Mouse (Mus musculus) thymus, adult 18-20 months (tissue): ENCODE data around the gene Rps15.

Source experiments
- DNase-seq, 2 experiments: peaks; one replicate each; pipeline ENCODE4 v3.0.0; 2022; ENCODE audit warnings: mixed read lengths in 2 of 2

Rps15 gene

GRCm38 (mm10) chr10:80317011-80317410 is 24.8 kb downstream of the Rps15 start:
- no peak for DNase-seq

DNA sequence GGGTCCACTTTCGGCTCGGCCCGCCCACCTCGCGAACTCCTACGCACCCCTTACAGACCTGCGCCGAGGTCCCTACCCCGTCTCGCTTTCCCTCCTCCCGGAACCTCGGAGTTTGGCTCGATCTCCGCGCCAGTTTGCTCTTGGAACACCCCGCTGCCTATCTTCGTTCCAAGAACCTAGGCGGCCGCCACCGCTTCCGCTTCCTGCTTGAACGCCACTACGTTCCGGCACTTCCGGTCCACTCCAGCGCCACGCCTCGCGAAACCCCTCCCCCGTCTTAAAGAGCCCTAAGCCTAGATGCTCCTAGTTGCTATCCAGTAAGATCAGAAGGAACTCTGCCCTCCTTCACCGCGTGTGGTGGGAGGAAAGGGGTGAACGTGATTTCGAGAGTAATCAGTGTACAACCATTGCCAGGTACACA is 28.1 kb downstream of the Rps15 start, which contains the start of gene 2310011J03Rik:
Gene 2310011J03Rik (minus strand): TSS at position 198 of the 421 bp plus-strand sequence.
- DNase-seq: peak; percentile 85 to 86

- no peak for DNase-seq
Observed at GRCm38 (mm10) chr10:80321014-80321669, 28.9 kb downstream of the Rps15 start.

- DNase-seq: no peak
Observed at GRCm38 (mm10) chr10:80321670-80322581, 29.7 kb downstream of the Rps15 start.

- no peak for DNase-seq
Observed at GRCm38 (mm10) chr10:80322811-80323211, 30.6 kb downstream of the Rps15 start.

DNA sequence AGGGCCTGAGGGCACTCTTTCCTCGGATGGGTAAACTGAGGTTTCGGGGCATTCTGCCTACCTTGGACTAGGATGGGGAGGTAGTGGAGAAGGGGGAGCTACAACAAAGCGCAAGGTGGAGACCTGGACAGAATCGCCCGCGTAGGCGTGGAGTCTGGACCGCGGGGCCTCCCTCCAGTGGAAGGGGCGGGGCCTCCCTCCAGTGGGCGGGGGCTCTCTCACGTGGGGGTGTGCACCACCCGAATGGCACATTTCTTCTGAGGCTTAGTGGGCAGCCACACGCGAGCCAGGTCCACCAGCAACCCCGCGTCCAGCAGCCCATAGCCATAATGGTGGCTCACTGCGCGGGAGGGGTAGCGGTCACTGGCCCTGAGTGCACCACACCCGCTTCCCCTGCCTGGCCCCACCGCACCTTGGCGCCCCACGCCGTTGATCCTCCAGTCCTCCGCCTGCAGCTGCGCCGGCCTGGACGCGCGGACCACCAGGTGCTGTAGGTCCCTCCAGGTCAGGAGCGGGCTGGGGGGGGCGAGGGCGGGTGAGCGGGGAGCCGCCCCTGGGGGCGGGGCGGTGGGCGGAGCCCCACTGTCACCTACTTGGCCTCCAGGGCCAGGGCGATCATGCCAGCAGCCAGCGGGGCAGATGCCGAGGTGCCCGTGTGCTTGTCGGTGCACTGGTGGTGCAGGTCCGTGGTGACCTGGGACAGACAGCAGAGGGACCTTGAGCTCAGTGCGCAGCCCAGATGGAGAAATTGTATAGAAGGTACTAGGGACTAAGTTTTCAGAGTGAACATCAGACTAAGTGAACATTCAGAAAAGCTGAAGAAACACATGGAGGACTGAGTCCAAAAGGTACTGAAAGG is 31.2 kb downstream of the Rps15 start:
- peak; percentile 42 to 57 for DNase-seq

GRCm38 (mm10) chr10:80324120-80325037 is 32.1 kb downstream of the Rps15 start:
- DNase-seq: no peak

DNA sequence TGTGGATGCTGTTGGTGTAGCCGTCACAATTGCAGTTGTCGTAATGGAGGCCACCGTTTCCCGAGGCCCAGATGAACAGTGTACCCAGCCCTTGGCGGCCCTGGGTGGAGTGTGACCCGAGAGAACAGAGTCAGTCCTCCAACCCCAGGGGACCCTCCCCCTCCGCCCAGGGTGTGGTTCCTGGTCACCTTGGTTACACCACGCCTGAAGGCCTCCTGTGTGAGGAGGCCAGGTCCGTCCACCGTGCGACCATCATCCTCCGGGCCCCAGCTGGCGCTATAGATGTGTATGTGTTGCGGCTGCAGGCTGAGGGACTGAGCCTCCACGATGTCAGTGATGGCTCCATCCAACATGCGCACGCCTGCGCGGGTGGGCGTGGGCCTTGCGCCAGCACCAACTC is 32.8 kb downstream of the Rps15 start:
- DNase-seq: no peak

DNA sequence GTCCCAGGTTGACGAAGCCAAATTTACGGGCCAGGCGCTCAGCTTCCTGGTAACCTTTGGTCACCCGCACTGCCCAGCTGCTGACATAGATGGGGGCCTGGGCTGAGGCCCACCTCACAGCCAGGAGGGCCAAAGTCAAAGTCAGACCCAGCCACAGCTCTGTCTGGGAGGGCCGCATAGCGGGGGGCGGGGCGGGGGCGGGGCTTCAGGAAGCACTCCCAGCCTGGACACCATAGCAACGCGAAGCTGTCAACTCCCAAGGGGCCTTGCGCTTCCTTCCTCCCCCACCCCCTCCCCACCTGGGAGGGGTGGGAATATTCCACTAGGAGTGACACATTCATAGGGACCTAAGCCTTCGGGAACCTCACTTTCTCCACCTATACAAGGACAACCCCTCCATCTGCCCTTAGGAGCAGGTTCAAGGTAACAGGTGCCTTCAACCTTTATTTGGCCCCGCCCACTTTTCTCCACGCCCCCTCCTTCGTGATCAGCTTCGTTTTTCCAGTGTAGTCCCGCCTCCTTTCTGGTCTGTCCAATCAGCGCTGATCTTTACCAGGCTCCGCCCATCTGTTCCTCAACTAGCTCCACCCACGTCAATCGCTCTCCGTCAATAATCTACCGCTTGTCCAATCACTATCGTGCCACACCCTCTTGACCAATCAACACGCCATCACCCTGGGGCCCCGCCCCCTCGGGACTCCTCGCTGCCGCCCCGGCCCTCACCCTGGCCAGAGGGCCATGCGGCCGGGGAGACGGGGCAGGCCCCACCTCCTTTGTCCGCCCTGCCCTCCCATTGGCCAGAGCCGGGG is 37.2 kb downstream of the Rps15 start, which contains the start of the genes Pcsk4 and Reep6:
Gene Pcsk4 (minus strand): TSS at position 226 of the 809 bp plus-strand sequence.
Gene Reep6 (plus strand): TSS at position 681 of the 809 bp plus-strand sequence.
- peak; percentile 68 to 75 for DNase-seq

DNA sequence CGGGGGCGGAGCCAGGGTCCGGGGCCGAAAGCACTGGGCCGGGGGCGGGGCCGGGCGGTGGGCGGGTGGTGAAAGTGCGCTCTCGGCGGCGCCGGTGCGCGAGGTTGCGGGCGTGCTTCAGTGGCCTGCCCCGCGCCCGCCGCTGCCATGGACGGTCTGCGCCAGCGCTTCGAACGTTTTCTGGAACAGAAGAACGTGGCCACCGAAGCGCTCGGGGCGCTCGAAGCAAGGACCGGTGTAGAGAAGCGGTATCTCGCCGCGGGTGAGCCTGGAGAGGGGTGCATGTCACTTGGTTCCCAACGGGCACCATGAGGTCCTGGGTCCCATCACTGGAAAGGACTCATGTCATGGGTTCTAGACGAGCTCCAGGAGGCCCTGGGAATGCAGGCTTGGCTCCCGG is 37.8 kb downstream of the Rps15 start:
- DNase-seq: no peak

DNA sequence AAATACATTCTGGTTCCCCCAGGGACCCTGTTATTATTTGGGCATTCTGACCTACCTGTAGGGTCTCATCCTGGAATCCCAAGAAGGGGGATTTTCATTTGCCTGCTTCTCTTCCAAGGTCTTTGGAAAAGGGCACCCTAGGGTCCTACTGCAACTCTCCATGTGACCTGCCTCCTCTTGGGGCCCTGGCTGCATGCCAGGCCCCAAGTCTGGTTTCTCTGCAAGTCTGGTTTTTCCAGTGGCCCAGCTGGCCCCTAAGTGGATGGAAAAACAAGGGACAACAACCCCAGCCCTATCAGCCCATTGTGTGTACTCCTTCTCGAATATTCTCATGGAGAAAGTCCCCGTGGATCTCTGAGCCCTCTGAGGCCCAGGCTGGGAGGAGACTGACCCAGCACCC is 38.6 kb downstream of the Rps15 start:
- no peak for DNase-seq

GRCm38 (mm10) chr10:80331636-80332524 is 39.6 kb downstream of the Rps15 start:
- no peak for DNase-seq

- DNase-seq: no peak
Observed at GRCm38 (mm10) chr10:80332525-80332989, 40.3 kb downstream of the Rps15 start.

GRCm38 (mm10) chr10:80336263-80336662 is 44.0 kb downstream of the Rps15 start:
- DNase-seq: no peak

DNA sequence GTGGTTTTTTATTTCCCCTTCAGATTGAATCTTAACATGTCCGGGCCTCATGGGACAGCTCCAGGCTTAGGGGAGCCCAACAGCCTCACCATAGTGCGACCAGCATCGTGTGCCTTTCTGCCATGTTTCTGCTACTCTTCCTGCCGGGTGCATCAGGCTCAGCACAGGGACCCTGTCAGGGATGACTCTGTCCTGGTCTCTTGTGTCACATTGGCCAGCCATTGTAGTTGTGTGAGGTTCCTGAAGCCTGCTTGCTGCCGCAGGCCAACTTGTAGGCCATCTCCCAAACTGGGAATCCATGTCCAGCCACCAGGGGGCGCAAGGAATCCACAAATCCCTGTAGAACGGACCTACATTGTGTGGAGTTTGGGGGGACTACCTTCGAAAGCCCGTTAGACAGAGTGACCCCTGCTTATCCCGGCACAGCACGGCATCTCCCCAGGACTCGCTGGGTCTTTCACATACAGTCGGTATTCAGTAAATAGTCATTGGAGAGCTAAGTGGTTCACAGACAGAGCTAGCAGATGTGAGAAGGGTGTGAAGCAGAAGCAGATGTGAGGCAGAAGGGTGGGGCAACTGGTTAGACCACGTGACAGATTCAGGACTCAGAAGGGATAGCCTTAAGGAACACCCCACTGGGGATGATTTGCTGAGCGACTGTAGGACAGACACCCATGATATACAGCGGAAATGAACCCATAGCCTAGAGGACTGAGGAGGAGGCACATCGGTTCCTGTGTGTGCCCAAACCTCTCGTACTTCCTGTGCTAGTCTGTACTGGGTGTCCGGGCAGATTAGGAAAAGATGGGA is 47.9 kb downstream of the Rps15 start:
- peak; percentile 50 to 52 for DNase-seq

DNA sequence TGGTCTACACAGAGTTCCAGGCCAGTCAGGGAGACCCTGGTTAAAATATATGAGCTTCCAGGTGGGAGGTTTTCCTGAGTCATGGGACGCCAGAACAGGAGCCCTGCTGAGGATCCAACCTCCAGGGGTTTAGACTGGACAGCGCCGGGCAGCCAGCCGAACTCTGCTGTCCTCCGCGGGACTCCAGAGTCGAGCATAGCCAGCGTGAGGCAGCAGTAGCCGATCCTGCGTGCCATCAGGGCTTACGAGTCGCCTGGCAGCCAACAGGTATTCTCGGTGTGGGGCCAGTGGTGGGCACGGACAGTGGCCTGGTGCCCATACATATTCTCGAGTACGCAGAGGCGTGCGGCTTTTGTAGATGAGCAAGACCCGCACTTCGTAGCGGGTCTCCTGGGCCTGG is 48.8 kb downstream of the Rps15 start:
- DNase-seq: no peak

GRCm38 (mm10) chr10:80341491-80342304 is 49.4 kb downstream of the Rps15 start:
- DNase-seq: no peak

- DNase-seq: no peak
Observed at GRCm38 (mm10) chr10:80342305-80342748, 50.1 kb downstream of the Rps15 start.
